Mouse (Mus musculus) 416B (cell line): ENCODE results near the gene Unc50.
A peak's percentile ranks its signal among the peaks of the same experiment; 100 is the strongest.

Source experiments
- DNase-seq: peaks from one replicate; pipeline ENCODE4 v3.0.0; 2011; ENCODE audit warnings: low read depth

Gene Unc50

DNA sequence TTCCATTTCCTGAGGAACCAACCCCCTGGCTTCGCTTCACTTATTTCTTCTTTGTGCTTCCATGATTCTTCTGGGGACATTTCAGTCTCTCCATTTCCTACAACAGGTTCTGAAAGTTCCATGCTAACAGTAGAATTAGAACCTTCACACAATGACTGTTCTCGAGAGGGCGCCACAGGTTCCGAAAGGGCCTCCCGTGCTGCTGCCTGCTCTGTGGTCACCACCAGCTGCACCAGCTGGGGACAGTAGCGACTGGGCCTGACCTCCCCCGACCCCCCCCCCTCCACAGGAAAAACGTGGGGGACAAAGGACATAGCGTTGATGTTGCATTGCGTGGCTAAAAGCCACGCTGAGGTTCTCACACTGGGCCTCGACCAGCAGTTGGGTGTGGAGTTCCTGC, 58.6 kb downstream of the Unc50 start:
- DNase-seq = peak; percentile 14
